Mouse (Mus musculus): ENCODE data around the gene Ythdf2.

DNA sequence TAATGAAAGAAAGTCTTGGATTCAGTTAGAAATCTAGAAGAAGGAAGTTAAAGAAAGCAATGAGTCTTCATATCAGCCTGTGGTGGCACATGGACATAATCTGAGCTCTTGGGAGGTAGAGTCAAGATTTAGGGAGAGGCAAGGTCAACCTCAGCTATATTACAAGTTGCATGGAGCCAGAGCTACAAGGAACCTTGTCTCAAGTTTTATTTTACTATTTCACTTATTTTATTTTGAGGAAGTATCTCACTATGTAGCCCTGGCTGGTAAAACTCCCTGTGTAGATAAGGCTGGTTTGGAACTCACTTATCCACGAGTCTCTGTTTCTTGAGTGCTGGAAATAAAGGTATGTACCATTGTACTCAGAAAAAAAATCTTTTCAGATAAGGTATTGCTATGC is 4.5 kb upstream of the Ythdf2 start:
- TF ChIP-seq POLR2A (IDR thresholded peaks at IDR 0.05; ENCODE audit: borderline replicate concordance, control insufficient read depth, low read depth, low read length) (no peak), CTCF (IDR thresholded peaks at IDR 0.05; ENCODE audit: control insufficient read depth, insufficient read depth, low read length) (no peak)

Data from bone marrow, adult 2 months (tissue).